Mouse (Mus musculus): ENCODE results near the gene Lpcat2.

Lpcat2 gene

DNA sequence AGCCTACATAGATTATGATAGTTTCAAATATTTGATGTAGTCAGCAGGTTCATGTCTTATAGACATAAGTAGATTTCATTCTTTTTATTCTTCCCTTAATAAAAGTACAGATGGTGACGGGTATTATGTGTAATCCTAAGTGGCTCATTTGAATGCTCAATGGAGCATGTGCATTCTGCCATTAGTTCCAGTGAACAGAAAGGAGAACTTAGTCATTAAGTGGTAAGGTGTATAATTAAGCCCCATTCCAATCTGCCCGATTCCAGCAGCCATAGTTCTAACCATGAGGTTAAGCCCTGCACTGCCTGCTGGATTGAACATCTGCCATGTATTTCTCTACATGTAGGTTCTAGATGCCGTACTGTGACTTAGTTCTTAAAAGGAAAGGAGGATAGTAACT is 66.6 kb downstream of the Lpcat2 start:
- DNase-seq = no peak

DNA sequence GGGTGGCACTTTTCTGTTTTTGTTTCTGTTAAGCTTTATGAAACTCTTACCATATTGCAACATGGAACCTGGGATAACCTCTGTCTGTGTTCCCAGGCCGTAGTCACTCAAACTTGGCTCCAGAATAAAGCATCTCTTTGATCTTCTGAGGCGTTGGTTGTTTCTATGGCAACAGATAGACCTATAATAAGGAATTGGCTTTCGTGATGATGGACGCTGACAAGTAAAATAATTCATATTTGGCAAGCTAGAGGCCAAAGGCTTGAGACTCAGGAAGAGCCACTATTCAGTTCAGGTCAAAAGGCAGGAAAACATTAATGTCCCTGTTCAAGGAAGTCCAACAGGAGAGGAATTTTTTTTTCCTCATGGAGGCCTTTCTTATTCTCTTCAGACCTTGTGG is 73.8 kb downstream of the Lpcat2 start:
- DNase-seq = no peak

DNA sequence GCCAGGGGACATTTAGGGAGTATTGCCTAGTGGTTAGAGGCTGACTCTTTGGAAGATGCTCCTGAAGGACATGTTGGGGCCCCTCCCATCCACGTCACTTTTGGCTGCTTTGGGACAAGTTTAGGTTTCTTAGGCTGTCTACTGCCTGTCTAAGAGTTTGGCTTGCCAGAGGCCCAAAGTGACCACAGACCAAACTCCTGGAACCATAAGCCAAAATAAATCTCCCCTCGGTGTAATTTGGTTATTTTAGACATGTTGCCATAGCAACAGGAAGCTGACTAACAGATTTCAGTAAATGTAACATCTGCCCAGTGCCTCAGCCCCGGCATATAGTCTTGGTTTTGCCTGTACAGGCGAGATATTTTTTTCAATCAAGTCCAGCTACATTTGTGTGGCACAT is 82.9 kb downstream of the Lpcat2 start:
- DNase-seq = no peak

DNA sequence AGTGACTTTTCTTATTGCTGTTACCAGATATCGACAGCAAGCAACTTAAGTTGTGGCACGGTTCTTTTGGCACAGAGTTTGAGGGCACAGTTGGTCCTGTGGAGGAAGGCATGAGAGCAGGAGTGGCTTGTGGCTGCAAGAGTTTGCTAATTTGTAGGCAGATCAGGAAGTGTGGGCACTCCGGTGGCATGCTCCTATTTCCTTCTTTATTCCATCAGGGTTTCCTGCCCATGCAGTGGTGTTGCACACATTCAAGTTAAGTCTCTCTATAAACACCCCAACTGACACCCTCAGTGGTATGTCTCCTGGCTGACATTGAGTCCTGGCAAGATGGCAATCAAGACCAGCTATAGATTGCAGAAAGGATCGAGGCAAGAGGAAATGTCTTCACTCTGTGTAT is 93.9 kb downstream of the Lpcat2 start:
- no peak for DNase-seq

DNA sequence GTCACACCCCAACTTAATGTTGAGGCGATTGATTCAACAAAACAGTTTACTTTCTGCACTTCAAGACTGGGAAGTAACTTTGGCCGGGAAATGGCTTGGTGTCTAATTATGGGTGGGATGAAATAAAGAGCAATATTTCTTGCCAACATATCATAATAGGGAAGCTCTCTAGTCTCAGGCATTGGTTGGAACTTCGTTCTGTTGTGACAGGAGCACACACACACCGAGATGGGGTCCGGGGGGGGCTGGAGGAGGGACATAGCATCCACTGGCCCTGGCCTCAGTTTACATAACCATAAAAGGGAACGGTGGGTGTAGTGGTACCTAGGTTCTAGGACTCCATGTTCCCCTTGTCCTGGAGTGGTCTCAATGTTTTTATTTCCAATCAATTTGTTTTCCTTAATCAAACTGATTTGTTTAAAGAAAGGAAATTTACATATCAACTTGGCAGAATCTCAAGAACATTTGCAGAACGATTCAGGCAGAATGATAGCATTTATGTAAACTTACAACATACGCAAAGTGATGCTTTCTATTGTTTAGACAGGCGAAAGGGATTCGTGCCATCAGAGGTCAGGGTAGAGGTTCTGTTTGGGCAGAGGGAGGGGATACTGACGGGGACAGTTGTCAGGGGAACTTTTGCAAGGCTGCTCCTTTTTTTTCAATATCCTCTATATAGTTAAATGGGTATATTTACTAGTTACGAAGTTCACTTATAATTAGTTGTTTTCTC is 95.7 kb downstream of the Lpcat2 start:
- DNase-seq = no peak

DNA sequence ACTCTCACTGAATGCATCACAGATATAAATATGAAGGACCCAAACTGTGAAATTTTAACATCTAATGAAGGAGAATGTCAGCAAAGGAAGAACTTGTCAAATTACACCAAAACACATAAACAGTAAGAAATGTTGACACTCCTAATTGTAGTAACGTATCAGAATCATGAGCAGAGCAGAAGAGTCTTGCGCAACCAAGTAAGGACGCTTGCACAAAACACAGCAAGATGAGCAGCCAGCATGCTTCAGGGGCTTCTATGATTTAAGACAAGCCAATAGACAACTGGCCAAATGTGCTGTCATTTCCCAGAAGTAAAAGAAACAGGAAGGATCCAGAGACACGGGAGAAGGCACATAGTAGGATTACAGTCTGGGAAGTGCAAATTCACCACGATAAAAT is 98.9 kb downstream of the Lpcat2 start:
- DNase-seq = no peak

DNA sequence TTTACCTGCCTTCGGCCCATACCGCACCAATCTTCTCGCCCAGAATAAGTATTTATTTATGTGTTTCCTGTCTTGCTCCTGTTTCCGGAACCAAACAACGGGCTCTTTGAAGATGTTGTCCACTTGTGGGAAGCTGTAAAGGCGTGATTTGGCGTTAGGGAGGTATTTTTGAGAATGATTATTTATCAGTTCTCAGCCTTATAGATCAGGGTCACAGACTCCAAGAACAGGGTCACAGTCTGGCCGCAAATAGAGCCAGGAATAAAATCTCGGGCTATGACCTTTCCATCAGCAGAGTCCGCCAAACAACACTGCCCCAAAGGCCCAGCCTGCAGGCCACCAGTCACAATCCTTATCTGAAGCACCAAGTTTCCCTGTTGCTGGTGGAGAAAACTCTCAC is 104.6 kb downstream of the Lpcat2 start, which contains the start of gene Slc6a2:
TSS of gene Slc6a2 (plus strand) at position 301 of the 400 bp plus-strand sequence.
- DNase-seq = no peak

DNA sequence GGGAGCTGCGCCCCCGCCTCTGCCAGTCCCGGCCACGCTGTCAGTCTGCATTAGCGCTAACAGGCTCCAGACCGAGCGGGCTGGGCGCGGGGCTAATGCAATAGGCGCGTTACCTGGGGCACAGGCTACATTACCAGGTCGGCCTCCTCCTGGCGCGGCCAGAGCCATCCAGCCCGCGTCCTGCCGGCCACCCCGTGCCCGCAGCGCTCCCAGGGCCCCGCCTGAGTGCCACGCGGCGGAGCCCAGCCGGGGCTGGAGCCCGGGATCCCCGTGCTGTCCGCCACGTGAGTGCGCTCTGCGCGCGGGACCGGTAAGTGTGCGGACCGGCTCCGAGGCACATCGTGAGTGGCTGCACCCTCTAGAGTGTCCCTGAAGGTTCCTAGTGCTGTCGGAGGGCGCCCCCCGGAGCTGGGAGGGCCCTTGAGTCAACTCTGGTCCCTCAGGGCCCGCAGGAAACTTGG is 105.3 kb downstream of the Lpcat2 start:
- no peak for DNase-seq

DNA sequence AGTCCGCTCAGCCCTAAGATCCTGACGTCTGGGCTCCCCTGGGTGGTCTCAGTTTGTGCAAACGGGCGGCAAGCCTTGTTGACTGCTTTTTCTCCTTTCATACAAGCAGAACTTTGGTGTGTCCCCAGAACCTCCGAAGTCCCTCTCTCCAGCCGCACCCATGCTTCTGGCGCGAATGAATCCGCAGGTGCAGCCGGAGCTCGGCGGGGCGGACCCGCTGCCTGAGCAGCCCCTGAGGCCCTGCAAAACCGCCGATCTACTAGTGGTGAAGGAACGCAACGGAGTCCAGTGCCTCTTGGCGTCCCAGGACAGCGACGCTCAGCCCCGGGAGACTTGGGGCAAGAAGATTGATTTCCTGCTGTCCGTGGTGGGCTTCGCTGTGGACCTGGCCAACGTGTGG is 105.9 kb downstream of the Lpcat2 start:
- DNase-seq = no peak

DNA sequence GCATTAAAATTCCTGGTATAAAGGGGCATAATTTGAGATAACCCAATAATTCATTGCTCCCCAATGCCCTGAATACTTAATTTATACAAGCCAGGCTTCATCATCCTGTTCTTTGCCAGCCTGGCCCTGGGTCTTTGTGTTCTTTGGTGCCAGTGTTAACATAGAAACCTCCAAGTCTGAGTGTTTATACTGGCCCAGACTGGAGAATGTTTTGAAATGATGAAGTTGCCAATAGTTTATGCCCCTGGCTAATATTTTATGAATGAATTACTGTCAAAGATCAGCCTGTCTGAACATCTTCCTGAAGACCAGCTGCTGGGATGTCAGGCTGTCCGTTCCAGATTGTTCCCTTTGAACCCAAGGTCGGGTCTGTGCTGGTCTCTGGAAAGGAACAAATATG is 109.4 kb downstream of the Lpcat2 start:
- no peak for DNase-seq
